Mouse (Mus musculus) lung, adult 2 months (tissue): ENCODE measurements around the gene Slc16a5.

Experiments
- CTCF ChIP-seq: fragments of 200-500 bp; IDR thresholded peaks from 2 replicates; pipeline ENCODE4 v1.5.1; 2011; ENCODE audit warnings: mild to moderate bottlenecking, low read length, control low read depth; ENCODE audit not compliant: insufficient read depth
- POLR2A ChIP-seq: fragments of 200-500 bp; IDR thresholded peaks from 2 replicates; pipeline ENCODE4 v1.6.1; 2011; ENCODE audit warnings: low read depth, mild to moderate bottlenecking, control low read depth, low read length, borderline replicate concordance; ENCODE audit errors: extremely low read depth

GRCm38 (mm10) chr11:115419531-115420237 lies 42.6 kb upstream of the Slc16a5 start, which contains the start of the genes Atp5h and Kctd2:
- TF ChIP-seq CTCF (no peak), POLR2A (peak; percentile 76; the same call in 1 of the 2 replicates)
